ENCODE assay signal across 9 mouse cellular contexts in the genomic region with DNA sequence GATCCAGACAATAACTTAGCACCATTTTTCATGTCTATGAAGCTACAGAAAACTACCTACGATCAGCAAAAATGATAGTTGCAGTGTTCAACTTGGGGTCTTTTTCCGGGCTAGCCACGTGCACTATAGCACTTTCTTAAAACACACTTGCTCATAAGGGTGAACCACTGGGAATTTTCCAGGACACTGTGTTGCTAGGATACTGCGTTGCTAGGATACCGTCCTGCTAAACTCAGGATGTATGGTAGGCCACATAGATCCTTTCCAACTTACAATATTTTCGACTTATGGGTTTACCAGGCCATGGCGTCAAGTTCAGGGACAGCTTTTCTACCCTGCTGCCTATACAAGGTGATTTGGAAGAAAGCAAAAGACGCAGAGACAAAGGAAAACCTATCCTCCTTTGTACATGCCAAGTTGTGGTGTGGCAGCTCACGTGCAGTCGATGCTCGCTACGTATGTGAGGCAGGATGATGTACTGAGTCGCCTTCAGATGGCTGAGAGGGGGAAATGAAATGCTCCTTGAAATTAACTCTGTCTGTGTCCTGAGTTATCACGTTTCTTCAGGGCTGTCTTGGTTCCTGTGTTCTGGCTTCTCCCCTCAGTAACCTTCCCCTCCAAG.
A peak's percentile ranks its signal among the peaks of the same experiment; 100 is the strongest.
DNase-seq lines count a peak whose midpoint lies in the region; ATAC-seq lines count a peak whose summit lies in the region.
"Had no signal": no experiment of that assay in that cellular context is flagged by ENCODE, and none has a peak within 500 bp of the region (broad histone marks: within the 10 kb centered on the region; RNA-seq: fewer than 3 reads in every experiment).

No protein-coding gene starts in this region.

- intact Hi-C loops in heart, postnatal 10 days (cut with DNase I): no loop called here

- H3K27ac ChIP-seq in forebrain, embryonic 14.5 days (ENCODE audit: low read depth, low read length): peak overlapping the region; percentile 72
- peak overlapping the region; percentile 16; the same call in 1 of the 2 replicates for H3K27ac ChIP-seq in neural tube, embryonic 12.5 days
- H3K27ac ChIP-seq in kidney, embryonic 16.5 days (ENCODE audit: low read length): no peak overlapping the region

- no peak overlapping the region for H3K9ac ChIP-seq in forebrain, embryonic 14.5 days (ENCODE audit: low read length)
- H3K9ac ChIP-seq in neural tube, embryonic 12.5 days: no peak overlapping the region
- H3K9ac ChIP-seq in kidney, embryonic 16.5 days (replicated peaks; ENCODE audit: low read length): no peak overlapping the region

- no peaks in the 10 kb centered on the region for H3K36me3 ChIP-seq in forebrain, embryonic 14.5 days (ENCODE audit: control insufficient read depth, insufficient read depth, low read length)
- H3K36me3 ChIP-seq in neural tube, embryonic 12.5 days: no peaks in the 10 kb centered on the region
- H3K36me3 ChIP-seq in kidney, embryonic 16.5 days (ENCODE audit: insufficient read depth, low read length): no peaks in the 10 kb centered on the region

- no peaks in the 10 kb centered on the region for H3K9me3 ChIP-seq in forebrain, embryonic 14.5 days (replicated peaks; ENCODE audit: control insufficient read depth, low read length)
- H3K9me3 ChIP-seq in neural tube, embryonic 12.5 days: no peaks in the 10 kb centered on the region
- H3K9me3 ChIP-seq in kidney, embryonic 16.5 days (ENCODE audit: low read length): no peaks in the 10 kb centered on the region

- DNase-seq in ZHBTc4 (ENCODE audit: low read depth, low spot score): peak; percentile 36
- peak; percentile 87 for DNase-seq in forebrain, embryonic 14.5 days (ENCODE audit: low spot score)
- peak; percentile 76 to 77 for DNase-seq in left cerebral cortex, adult 18-20 months (ENCODE audit: low spot score in 2 of 2)
- DNase-seq in thymus, postnatal 10 days (ENCODE audit: low spot score in 2 of 2): no peak
- DNase-seq in heart, postnatal 10 days: no peak
- DNase-seq: cerebellum, postnatal 36 days had no signal

- 74% methylated on average over 14 of the region's 14 CpGs for WGBS in forebrain, embryonic 14.5 days
- 69% methylated on average over 14 of the region's 14 CpGs for WGBS in neural tube, embryonic 12.5 days
- 88% methylated on average over 14 of the region's 14 CpGs for WGBS in kidney, embryonic 16.5 days

- H3K4me3 ChIP-seq in forebrain, embryonic 14.5 days (ENCODE audit: low read depth, low read length): no peak overlapping the region
- H3K4me3 ChIP-seq in neural tube, embryonic 12.5 days: no peak overlapping the region
- H3K4me3 ChIP-seq in kidney, embryonic 16.5 days (ENCODE audit: low read length): no peak overlapping the region

- no peaks in the 10 kb centered on the region for H3K27me3 ChIP-seq in forebrain, embryonic 14.5 days (replicated peaks; ENCODE audit: control insufficient read depth, insufficient read depth, low read length)
- no peaks in the 10 kb centered on the region for H3K27me3 ChIP-seq in neural tube, embryonic 12.5 days (replicated peaks)
- no peaks in the 10 kb centered on the region for H3K27me3 ChIP-seq in kidney, embryonic 16.5 days (ENCODE audit: insufficient read depth, low read length)

- 0 out of 2 replicates have a peak overlapping the region, but pooled peaks have one; percentile 9 for H3K4me2 ChIP-seq in forebrain, embryonic 14.5 days (ENCODE audit: low read length)
- H3K4me2 ChIP-seq in neural tube, embryonic 12.5 days (replicated peaks): no peak overlapping the region
- H3K4me2 ChIP-seq in kidney, embryonic 16.5 days (replicated peaks; ENCODE audit: low read depth, low read length): no peak overlapping the region

- ATAC-seq in forebrain, embryonic 14.5 days: peak; percentile 85; the same call in 1 of the 2 replicates
- ATAC-seq in neural tube, embryonic 12.5 days (ENCODE audit: low FRiP score, low read depth): peak; percentile 61
- no peak for ATAC-seq in megakaryocyte progenitor cell, adult 5-6 weeks (replicated peaks; ENCODE audit: poor library complexity)
- no peak for ATAC-seq in kidney, embryonic 16.5 days (ENCODE audit: low FRiP score, low TSS enrichment)

- H3K4me1 ChIP-seq in forebrain, embryonic 14.5 days (ENCODE audit: control insufficient read depth, insufficient read depth, low read length): peaks cover 12% of the 10 kb centered on the region
- H3K4me1 ChIP-seq in neural tube, embryonic 12.5 days: peaks cover 16% of the 10 kb centered on the region
- H3K4me1 ChIP-seq in kidney, embryonic 16.5 days (ENCODE audit: insufficient read depth, low read length): no peaks in the 10 kb centered on the region

Comparison
In these comparisons a context has a peak if more than half of its experiments do, and no peak if none do; other contexts are left out.
1. DNase-seq: peak in ZHBTc4 (single experiment), forebrain, embryonic 14.5 days (single experiment) and left cerebral cortex, adult 18-20 months (2 of 2); none in thymus, postnatal 10 days (0 of 2) and heart, postnatal 10 days (0 of 2).
2. ATAC-seq: peak in forebrain, embryonic 14.5 days (single experiment) and neural tube, embryonic 12.5 days (single experiment); none in megakaryocyte progenitor cell, adult 5-6 weeks (single experiment) and kidney, embryonic 16.5 days (single experiment).